Mouse (Mus musculus) testis, adult 2 months (tissue): ENCODE data around the gene Ngf.

Experiments used
- CTCF ChIP-seq: fragments of 200-500 bp; IDR thresholded peaks from 2 replicates; pipeline ENCODE4 v1.5.1; 2012; ENCODE audit warnings: low read depth, mild to moderate bottlenecking, inconsistent platforms, low read length, moderate library complexity; ENCODE audit not compliant: control insufficient read depth, insufficient read depth, insufficient replicate concordance
- POLR2A ChIP-seq: fragments of 200-500 bp; IDR thresholded peaks from 2 replicates; pipeline ENCODE4 v1.6.1; 2012; ENCODE audit warnings: low read depth, mild to moderate bottlenecking, inconsistent platforms, low read length, moderate library complexity; ENCODE audit not compliant: control insufficient read depth

DNA sequence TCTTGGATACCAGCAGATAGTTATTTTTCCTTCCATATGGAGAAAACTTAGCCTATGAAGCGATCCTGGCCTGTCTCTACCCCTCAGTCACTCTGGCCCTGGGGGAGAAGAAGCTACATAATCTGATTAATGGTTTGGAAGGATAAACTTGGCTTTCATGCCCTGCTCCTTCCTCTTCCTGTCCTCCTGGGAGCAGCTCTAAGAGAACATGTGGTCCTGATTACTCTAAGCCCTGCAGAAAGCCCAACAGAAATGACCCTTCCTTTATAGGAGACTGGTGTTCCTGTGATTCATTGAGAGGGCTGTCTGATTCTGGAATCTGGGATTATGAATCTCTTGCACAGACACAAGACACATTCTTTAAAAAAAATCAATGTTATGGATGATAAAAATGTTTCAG lies 86.4 kb downstream of the Ngf start:
- TF ChIP-seq CTCF (no peak), POLR2A (no peak)
